Mouse (Mus musculus): ENCODE data around the gene Slc3a2. TPM values are rescaled to one million over a fixed set of nuclear protein-coding genes. Genes with fewer than 3 reads are reported as not detected.

Slc3a2 gene
- polyA plus RNA-seq, 1 experiment from 2014 or later, result 159 TPM

DNA sequence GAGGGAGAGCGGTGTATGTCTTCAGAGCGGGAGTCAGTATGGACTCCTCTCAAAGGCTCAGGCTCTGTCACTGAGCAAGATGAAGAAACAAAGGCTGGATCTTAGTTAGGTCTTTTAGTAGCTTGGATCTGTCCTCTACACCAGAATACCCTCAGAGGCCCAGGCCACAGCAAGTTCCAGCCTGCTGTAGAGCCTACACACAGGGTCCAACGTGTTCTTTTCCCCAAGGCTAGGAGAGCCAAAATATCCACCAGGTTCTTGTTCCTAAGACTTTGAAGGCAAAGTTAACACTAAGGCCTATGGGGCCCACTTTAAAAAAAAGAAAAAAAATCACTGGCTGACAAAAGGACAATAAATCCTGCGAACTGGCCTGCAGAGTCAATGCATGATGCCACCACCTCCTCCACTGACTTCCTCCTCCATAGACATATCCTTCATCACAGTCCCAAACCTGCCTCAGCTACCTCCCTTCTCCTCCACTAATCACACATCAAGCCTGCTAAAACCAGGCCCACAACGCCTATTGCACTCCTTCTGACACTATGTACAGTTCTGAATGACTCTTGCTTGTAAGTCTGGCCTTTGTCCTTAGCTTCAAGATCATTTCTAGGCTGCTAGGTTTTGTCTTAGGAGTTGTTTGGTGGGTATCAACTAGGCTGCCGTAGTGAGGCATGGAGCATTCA, 18.0 kb downstream of the Slc3a2 start:
- Histone ChIP-seq H3K36me3 (peaks cover 37% of the 10 kb centered on the region), H3K4me3 (replicated peaks) (no peak overlapping the region), H3K4me2 (no peak overlapping the region), H3K27me3 (replicated peaks) (no peaks in the 10 kb centered on the region), H3K27ac (replicated peaks) (no peak overlapping the region), H3K9ac (replicated peaks) (no peak overlapping the region), H3K9me3 (replicated peaks) (no peaks in the 10 kb centered on the region), H3K4me1 (no peaks in the 10 kb centered on the region)
- ATAC-seq (ENCODE audit: low FRiP score), result no peak
- WGBS, result 73% methylated on average over 6 of the region's 6 CpGs

DNA sequence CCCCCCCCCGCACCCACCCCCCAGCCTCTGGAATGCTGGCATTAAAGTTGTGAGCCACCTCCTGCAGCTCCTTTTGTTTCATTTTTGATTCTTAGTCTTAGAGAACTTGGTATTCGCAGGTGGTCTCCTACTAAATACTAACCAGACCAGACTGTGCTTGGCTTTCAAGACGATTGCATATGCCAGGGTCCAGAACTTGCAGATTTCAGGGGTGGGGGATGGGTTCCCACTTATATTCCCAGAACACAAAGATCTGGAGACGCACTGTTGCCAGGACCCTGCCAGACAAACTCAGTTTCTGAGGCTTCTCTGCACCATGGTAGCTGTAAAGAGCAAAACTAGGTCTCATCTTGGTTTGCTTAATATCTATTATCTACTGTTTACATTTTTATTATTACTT, 19.6 kb downstream of the Slc3a2 start:
- peaks cover 22% of the 10 kb centered on the region for H3K36me3 ChIP-seq
- no peak overlapping the region for H3K4me3 ChIP-seq (replicated peaks)
- H3K4me2 ChIP-seq, result no peak overlapping the region
- no peaks in the 10 kb centered on the region for H3K4me1 ChIP-seq
- no peak for ATAC-seq (ENCODE audit: low FRiP score)
- no peak overlapping the region for H3K9ac ChIP-seq (replicated peaks)
- no peaks in the 10 kb centered on the region for H3K27me3 ChIP-seq (replicated peaks)
- 54% methylated on average over 4 of the region's 4 CpGs for WGBS
- no peak overlapping the region for H3K27ac ChIP-seq (replicated peaks)
- no peaks in the 10 kb centered on the region for H3K9me3 ChIP-seq (replicated peaks)

DNA sequence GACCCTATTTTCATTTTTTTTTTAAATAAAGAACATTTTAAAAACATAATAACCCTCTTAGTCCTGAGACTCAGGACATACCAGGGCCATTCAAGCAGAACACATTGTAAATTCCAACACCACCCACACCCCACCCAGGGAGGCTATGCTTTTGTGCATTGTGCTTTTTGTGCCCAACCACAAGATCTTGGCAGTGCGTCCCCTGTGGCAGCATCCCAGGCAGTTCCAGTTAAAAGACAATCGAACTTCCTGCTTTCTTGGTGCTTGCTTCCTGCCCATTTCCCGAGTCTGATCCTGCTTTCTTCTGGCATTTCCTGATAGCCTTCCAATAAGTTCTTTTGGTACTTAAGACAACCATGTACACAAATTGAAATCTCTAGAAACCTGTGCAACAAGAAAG, 20.7 kb downstream of the Slc3a2 start:
- Histone ChIP-seq H3K4me2 (no peak overlapping the region), H3K27me3 (replicated peaks) (no peaks in the 10 kb centered on the region), H3K4me3 (replicated peaks) (no peak overlapping the region), H3K4me1 (no peaks in the 10 kb centered on the region), H3K9me3 (replicated peaks) (no peaks in the 10 kb centered on the region), H3K9ac (replicated peaks) (no peak overlapping the region), H3K36me3 (peaks cover 11% of the 10 kb centered on the region), H3K27ac (replicated peaks) (no peak overlapping the region)
- 62% methylated on average over 3 of the region's 3 CpGs for WGBS
- ATAC-seq (ENCODE audit: low FRiP score), result no peak

DNA sequence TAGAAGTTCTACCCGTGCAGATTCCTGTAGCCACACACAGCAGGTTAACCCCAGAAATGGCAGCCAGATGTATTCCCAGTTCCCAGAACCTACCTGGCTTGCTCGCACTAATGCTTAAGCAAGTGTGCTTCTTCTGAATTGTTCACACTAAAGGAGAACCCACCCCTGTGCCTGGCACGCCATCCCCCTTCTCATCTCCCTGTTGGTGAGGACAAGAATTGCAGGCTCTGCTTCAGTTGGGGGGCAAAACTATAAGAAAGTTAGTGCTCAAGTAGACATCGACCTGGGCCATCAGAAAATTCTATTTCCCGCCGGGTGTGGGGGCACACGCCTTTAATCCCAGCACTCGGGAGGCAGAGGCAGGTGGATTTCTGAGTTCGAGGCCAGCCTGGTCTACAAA, 23.5 kb downstream of the Slc3a2 start:
- no peaks in the 10 kb centered on the region for H3K27me3 ChIP-seq (replicated peaks)
- whole genome bisulfite sequencing, result 82% methylated on average over 9 of the region's 9 CpGs
- ATAC-seq (ENCODE audit: low FRiP score), result no peak
- no peak overlapping the region for H3K4me2 ChIP-seq
- no peak overlapping the region for H3K4me3 ChIP-seq (replicated peaks)
- H3K9me3 ChIP-seq (replicated peaks), result no peaks in the 10 kb centered on the region
- H3K9ac ChIP-seq (replicated peaks), result no peak overlapping the region
- H3K27ac ChIP-seq (replicated peaks), result no peak overlapping the region
- no peaks in the 10 kb centered on the region for H3K36me3 ChIP-seq
- H3K4me1 ChIP-seq, result no peaks in the 10 kb centered on the region

DNA sequence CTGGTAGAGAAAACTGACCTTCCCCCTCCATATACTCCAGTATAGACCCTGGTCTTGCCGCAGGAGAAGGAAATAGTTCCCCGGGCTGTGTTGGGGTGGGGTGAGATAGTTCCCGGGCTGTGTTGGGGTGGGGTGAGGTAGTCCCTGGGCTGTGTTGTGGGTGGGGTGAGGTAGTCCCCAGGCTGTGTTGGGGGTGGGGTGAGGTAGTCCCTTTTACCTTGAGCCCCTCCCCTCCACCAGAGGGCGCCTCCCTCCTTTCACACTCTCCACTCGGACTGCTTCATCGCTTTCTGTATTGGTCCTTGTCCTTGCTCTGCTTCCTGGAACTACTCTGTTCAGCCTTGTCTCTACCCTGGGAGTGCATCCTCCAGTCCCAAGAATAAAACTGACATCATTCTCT, 27.8 kb downstream of the Slc3a2 start:
- ATAC-seq (ENCODE audit: low FRiP score), result no peak
- H3K36me3 ChIP-seq, result no peaks in the 10 kb centered on the region
- no peaks in the 10 kb centered on the region for H3K27me3 ChIP-seq (replicated peaks)
- H3K4me2 ChIP-seq, result no peak overlapping the region
- no peak overlapping the region for H3K9ac ChIP-seq (replicated peaks)
- 59% methylated on average over 6 of the region's 6 CpGs for WGBS
- no peak overlapping the region for H3K4me3 ChIP-seq (replicated peaks)
- H3K27ac ChIP-seq (replicated peaks), result no peak overlapping the region
- H3K9me3 ChIP-seq (replicated peaks), result no peaks in the 10 kb centered on the region
- no peaks in the 10 kb centered on the region for H3K4me1 ChIP-seq

DNA sequence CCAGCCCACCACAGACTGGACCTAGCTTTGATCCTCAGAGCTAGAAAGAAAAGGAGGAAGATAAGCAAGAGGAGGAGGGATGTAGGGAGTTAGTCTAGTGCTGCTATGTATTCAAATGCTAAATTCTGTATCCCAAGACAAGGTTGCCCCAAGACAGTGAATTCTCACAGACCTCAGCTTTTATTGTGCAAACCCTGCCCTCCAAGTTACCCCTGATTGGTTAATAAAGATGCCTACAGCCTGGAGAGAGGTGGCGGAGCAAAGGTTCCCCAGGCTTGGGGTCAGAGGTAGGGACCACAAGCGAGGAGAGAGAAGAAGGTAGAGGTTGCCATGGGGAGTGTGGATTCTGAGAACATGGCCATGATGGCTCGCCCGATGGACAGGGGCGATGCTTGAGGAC, 30.4 kb downstream of the Slc3a2 start:
- Histone ChIP-seq H3K4me1 (no peaks in the 10 kb centered on the region), H3K9me3 (replicated peaks) (no peaks in the 10 kb centered on the region), H3K36me3 (no peaks in the 10 kb centered on the region), H3K27me3 (replicated peaks) (no peaks in the 10 kb centered on the region), H3K4me3 (replicated peaks) (no peak overlapping the region), H3K4me2 (no peak overlapping the region), H3K27ac (replicated peaks) (no peak overlapping the region), H3K9ac (replicated peaks) (no peak overlapping the region)
- no peak for ATAC-seq (ENCODE audit: low FRiP score)
- 59% methylated on average over 5 of the region's 5 CpGs for WGBS

DNA sequence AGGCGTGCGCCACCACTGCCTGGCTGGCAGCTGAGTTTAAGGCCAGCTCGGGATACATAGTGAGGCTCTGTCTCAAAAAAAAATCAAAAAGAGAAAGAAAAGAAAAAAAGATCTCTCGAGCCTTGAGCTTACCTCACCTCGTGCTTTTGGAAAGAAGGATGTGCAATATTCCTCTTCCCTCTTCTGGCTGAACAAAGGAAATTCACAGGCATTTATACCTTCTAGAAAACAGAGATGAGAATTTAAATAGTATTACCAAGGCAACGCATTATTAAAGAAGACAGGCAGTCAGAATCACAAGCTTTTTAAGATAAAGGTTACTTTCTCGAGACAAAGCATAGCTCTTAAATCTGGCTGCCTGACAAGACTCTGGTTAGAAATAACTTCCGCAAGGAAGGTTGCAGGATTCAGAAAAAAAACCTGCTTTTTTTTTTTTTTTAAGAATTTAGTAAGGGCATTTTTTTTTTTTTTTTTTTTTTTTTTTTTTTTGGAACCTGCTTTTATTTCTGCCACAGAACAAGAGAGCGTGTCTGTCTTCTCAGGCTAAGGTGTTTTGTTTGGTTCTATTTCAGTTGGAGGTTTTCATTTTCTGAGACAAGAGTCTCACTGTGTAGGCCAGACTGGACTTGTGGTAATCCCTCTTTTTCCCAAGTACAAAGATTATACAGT, 31.2 kb downstream of the Slc3a2 start:
- H3K4me3 ChIP-seq (replicated peaks), result no peak overlapping the region
- no peaks in the 10 kb centered on the region for H3K36me3 ChIP-seq
- ATAC-seq (ENCODE audit: low FRiP score), result no peak
- no peak overlapping the region for H3K27ac ChIP-seq (replicated peaks)
- H3K4me2 ChIP-seq, result no peak overlapping the region
- H3K9me3 ChIP-seq (replicated peaks), result no peaks in the 10 kb centered on the region
- no peaks in the 10 kb centered on the region for H3K4me1 ChIP-seq
- no peak overlapping the region for H3K9ac ChIP-seq (replicated peaks)
- H3K27me3 ChIP-seq (replicated peaks), result no peaks in the 10 kb centered on the region
- 52% methylated on average over 9 of the region's 9 CpGs for WGBS

DNA sequence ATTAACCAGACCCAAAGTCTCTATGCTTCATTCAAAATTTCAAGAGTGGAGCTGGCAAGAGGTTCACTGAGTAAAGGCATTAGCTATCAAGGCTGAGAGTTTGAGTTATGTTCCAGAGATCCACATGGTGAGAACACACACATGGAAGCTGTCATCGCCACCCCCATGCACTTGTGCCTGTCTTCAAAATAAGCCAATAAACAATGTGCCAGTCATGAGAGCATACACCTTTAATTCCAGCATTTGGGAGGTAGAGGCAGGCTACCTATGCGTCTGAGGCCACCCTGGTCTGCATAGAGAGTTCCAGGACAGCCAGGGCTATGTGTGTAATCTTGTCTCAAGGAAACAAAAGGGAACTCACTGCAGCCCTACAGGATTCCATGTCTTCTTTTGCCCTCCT, 39.5 kb downstream of the Slc3a2 start:
- ATAC-seq (ENCODE audit: low FRiP score), result no peak
- H3K36me3 ChIP-seq, result no peaks in the 10 kb centered on the region
- no peak overlapping the region for H3K9ac ChIP-seq (replicated peaks)
- H3K4me3 ChIP-seq (replicated peaks), result no peak overlapping the region
- H3K27ac ChIP-seq (replicated peaks), result no peak overlapping the region
- no peak overlapping the region for H3K4me2 ChIP-seq
- H3K27me3 ChIP-seq (replicated peaks), result no peaks in the 10 kb centered on the region
- WGBS, result 80% methylated on average over 2 of the region's 2 CpGs
- H3K4me1 ChIP-seq, result no peaks in the 10 kb centered on the region
- H3K9me3 ChIP-seq (replicated peaks), result no peaks in the 10 kb centered on the region

DNA sequence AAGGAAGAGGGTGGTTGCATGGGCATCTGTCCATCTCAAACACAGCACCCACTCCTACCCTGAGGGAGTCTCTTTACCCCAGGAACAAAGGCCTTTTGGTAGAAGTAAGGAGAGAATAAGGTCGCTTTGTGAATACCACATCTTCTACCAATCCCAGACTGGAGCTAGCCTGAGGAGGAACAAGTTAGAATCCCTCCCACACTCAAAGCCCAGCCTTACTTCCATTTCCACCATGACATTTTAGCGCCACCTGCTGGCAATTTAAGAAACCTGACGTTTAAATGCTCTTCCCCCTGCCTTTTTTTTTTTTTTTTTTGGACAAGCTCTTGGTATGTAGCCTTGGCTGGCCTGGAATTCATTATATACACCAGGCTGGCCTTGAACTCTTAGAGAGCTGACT, 40.2 kb downstream of the Slc3a2 start:
- Histone ChIP-seq H3K9ac (replicated peaks) (no peak overlapping the region), H3K4me2 (no peak overlapping the region), H3K36me3 (no peaks in the 10 kb centered on the region), H3K9me3 (replicated peaks) (no peaks in the 10 kb centered on the region), H3K4me1 (no peaks in the 10 kb centered on the region), H3K4me3 (replicated peaks) (no peak overlapping the region), H3K27me3 (replicated peaks) (no peaks in the 10 kb centered on the region), H3K27ac (replicated peaks) (no peak overlapping the region)
- 0 out of 2 replicates have a peak, but pooled peaks have one; percentile 66 for ATAC-seq (ENCODE audit: low FRiP score)
- 2% methylated on average over 3 of the region's 3 CpGs for WGBS

DNA sequence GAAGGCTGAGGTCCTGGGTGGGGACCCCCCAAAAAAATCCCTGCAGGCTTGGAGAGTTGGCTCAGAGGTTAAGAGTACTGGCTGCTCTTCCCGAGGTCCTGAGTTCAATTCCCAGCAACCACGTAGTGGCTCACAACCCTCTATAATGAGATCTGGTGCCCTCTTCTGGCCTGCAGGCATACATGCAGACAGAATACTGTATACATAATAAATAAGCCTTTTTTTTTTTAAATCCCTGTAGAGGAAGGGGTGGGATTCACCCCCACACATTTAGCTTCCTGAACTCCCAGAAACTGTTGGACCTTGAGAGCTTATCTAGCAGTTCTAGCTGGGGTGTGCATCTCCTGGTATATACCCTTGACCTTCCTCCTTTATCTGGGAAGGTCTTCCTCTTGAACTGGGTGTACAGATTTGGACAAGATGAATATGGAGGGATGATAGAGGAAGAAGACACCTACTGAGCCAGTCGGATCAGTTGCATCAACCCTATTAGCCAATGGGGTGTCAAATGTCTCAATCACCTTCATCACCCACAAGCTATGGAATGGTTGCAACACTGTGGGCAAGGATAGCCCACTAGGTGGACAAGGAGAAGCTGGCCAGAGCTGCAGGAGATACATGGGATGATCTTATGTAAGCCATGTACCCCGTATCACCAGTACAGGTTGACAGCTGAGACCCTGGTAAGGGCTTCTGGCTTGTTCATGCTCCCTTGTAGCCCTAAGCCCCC, 41.4 kb downstream of the Slc3a2 start:
- no peaks in the 10 kb centered on the region for H3K4me1 ChIP-seq
- no peak for ATAC-seq (ENCODE audit: low FRiP score)
- no peak overlapping the region for H3K4me2 ChIP-seq
- no peak overlapping the region for H3K9ac ChIP-seq (replicated peaks)
- no peaks in the 10 kb centered on the region for H3K9me3 ChIP-seq (replicated peaks)
- 89% methylated on average over 4 of the region's 4 CpGs for WGBS
- H3K4me3 ChIP-seq (replicated peaks), result no peak overlapping the region
- no peaks in the 10 kb centered on the region for H3K36me3 ChIP-seq
- H3K27ac ChIP-seq (replicated peaks), result no peak overlapping the region
- H3K27me3 ChIP-seq (replicated peaks), result no peaks in the 10 kb centered on the region

DNA sequence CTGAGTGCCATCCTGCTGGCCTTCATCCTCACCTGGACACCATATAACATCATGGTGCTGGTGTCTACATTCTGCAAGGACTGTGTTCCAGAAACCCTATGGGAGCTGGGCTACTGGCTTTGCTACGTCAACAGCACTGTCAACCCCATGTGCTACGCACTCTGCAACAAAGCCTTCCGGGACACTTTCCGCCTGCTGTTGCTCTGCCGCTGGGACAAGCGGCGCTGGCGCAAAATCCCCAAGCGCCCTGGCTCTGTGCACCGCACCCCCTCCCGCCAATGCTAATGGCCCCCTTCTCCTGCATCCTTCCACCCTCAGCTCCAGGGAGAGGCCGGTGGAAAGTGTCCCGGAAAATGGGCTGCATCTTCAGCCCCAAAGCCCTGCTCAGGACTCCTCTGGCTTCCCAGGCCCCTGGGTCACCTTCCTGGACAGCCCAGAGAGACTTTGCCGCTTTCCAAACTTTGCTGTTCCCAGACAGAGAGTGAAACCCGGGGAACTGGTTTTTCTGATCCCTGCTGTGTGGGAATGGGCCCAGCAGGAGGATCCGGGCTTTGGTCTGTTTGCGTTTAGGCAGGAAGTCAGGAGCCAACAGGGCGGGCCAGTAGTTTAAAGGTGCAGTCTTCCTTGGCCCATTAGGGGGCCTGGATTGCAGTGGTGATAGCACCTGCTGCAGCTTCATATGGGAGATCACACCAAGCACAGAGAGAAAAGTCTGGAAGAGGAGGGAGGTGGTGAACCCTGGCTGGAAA, 44.0 kb downstream of the Slc3a2 start:
- Histone ChIP-seq H3K27ac (replicated peaks) (0 out of 2 replicates have a peak overlapping the region, but pooled peaks have one; percentile 28), H3K9ac (replicated peaks) (no peak overlapping the region), H3K27me3 (replicated peaks) (no peaks in the 10 kb centered on the region), H3K9me3 (replicated peaks) (no peaks in the 10 kb centered on the region), H3K4me3 (replicated peaks) (no peak overlapping the region), H3K4me1 (no peaks in the 10 kb centered on the region), H3K36me3 (no peaks in the 10 kb centered on the region), H3K4me2 (no peak overlapping the region)
- ATAC-seq (ENCODE audit: low FRiP score), result no peak
- whole genome bisulfite sequencing, result 35% methylated on average over 18 of the region's 18 CpGs

Measured in neural tube, embryonic 15.5 days (tissue).